Mouse (Mus musculus) liver, embryonic 14.5 days (tissue): ENCODE measurements at regions not wholly inside any gene's neighbourhood (a gene's known extent, or its start where the extent isn't known, plus 50 kb on each side); places are given as distances from the start of the nearest gene placed in this dataset.

Experiments
- ATAC-seq: fragments of 200-750 bp; cut with Nextera tagmentation; 2 replicates; pipeline ENCODE4 v1.8.0; 2017; ENCODE audit warnings: moderate number of reproducible peaks, mild to moderate bottlenecking, moderate library complexity; ENCODE audit not compliant: insufficient read depth
- DNase-seq, 3 experiments: peaks; one replicate each; pipeline ENCODE4 v3.0.0-alpha.2; 2012 to 2013; ENCODE audit warnings: low read depth in 3 of 3, low spot score in 3 of 3
- H3K27ac ChIP-seq: fragments of 300-500 bp; sonication (generic); 2 replicates; pipeline ENCODE4 v1.5.1; 2014; ENCODE audit warnings: moderate library complexity, mild to moderate bottlenecking, control low read depth, inconsistent platforms
- H3K27me3 ChIP-seq: fragments of 300-500 bp; sonication (generic); 2 replicates; pipeline ENCODE4 v1.6.1; 2014; ENCODE audit warnings: mild to moderate bottlenecking, low read length, moderate library complexity; ENCODE audit not compliant: control insufficient read depth, insufficient read depth
- H3K36me3 ChIP-seq: fragments of 300-500 bp; sonication (generic); replicated peaks from 2 replicates; pipeline ENCODE4 v1.6.1; 2014; ENCODE audit warnings: low read depth; ENCODE audit not compliant: control insufficient read depth, insufficient read depth
- H3K4me1 ChIP-seq, 2 experiments: fragments of 200-500 bp in 1 of 2; fragments of 300-500 bp in 1 of 2; sonication (generic) in 1 of 2; replicated peaks; 2 replicates each; pipeline ENCODE4 v1.6.1; 2012 to 2014; ENCODE audit warnings: antibody characterized with exemption in 1 of 2, inconsistent platforms in 1 of 2, low read length in 1 of 2; ENCODE audit not compliant: control insufficient read depth in 2 of 2, insufficient read depth in 2 of 2
- H3K4me2 ChIP-seq: fragments of 300-500 bp; sonication (generic); 2 replicates; pipeline ENCODE4 v1.6.1; 2014; ENCODE audit warnings: low read depth, mild to moderate bottlenecking, control low read depth, moderate library complexity
- H3K4me3 ChIP-seq, 2 experiments: fragments of 200-500 bp in 1 of 2; fragments of 300-500 bp in 1 of 2; sonication (generic) in 1 of 2; 2 replicates each; pipeline ENCODE4 v1.5.1; 2012 to 2014; ENCODE audit warnings: low read depth in 2 of 2, low read length in 2 of 2, mild to moderate bottlenecking in 2 of 2, control low read depth in 1 of 2, inconsistent platforms in 1 of 2, moderate library complexity in 1 of 2; ENCODE audit not compliant: insufficient read depth in 1 of 2
- H3K9ac ChIP-seq: fragments of 300-500 bp; sonication (generic); replicated peaks from 2 replicates; pipeline ENCODE4 v1.6.1; 2014; ENCODE audit warnings: mild to moderate bottlenecking, control low read depth, moderate library complexity
- H3K9me3 ChIP-seq: fragments of 300-500 bp; sonication (generic); 2 replicates; pipeline ENCODE4 v1.6.1; 2016; ENCODE audit warnings: low read length, mixed read lengths; ENCODE audit not compliant: control insufficient read depth
- CTCF ChIP-seq: IDR thresholded peaks from 2 replicates; pipeline ENCODE4 v1.5.1; 2016; ENCODE audit warnings: antibody characterized with exemption, low read depth, control low read depth
- EP300 ChIP-seq: IDR thresholded peaks from 2 replicates; pipeline ENCODE4 v1.6.1; 2016; ENCODE audit warnings: antibody characterized with exemption, low read depth
- WGBS: fragments of 180-500 bp; shearing (Covaris S2); extraction: QIAGEN DNeasy Blood & Tissue Kit; methylation state at CpG from one replicate; pipeline ENCODE4 v1.1.7; 2014; ENCODE audit not compliant: insufficient replicate concordance; 5-methylcytosine and 5-hydroxymethylcytosine counted together

DNA sequence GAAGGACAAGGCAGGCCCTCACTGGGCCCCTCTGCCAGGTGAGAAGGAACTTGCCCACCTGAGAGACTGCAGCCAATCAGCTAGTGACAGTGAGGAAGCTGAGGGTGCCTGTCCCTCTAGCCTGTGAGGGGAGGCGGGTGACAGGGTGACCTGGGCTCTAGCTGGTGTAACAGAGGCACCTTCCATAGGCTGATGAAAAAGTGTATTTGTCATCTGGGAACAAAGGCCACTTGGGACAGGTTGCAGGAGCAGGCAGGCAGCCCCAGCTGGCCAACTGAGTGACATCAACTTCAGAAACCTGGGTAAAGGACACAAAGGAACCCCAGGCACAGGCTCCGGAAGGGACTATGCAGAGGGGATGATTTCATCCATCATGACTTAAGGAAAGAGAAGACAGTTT, 63.0 kb upstream of the Zfp637 start:
- 28% methylated on average over 2 of the region's 2 CpGs for WGBS
- Histone ChIP-seq H3K27me3 (no peaks in the 10 kb centered on the region), H3K4me2 (no peak overlapping the region), H3K27ac (no peak overlapping the region), H3K4me1 (0 out of 4 replicates have a peak, but pooled peaks cover 0 to 3% of the 10 kb centered on the region in 2 experiments), H3K36me3 (no peaks in the 10 kb centered on the region), H3K9ac (no peak overlapping the region), H3K9me3 (no peaks in the 10 kb centered on the region), H3K4me3 (no peak overlapping the region)
- DNase-seq = no peak
- ATAC-seq = no peak
- TF ChIP-seq CTCF (no peak), EP300 (no peak)

DNA sequence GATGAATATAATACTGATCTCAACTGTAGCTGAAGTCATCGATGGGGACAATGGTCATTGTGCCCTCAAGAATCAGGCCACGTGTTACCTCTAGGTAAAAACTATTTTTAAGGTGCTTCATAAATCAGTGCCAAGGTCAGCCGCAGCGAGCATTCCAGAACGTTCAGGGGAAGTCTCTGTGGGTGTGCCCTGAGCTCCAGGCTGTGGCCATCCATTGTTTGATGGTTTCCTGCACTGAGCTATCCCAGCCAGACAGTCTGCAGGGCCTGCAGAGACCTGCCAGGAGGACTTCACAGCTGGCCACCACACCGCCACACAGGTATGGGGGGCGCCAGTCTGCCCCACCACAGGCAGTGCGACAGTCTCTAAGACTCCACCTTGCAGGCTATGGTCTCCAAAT, 62.5 kb upstream of the Zfp637 start:
- no peak for ATAC-seq
- Histone ChIP-seq H3K36me3 (no peaks in the 10 kb centered on the region), H3K9me3 (no peaks in the 10 kb centered on the region), H3K4me1 (0 out of 4 replicates have a peak, but pooled peaks cover 0 to 3% of the 10 kb centered on the region in 2 experiments), H3K4me2 (no peak overlapping the region), H3K9ac (no peak overlapping the region), H3K27ac (no peak overlapping the region), H3K4me3 (no peak overlapping the region), H3K27me3 (no peaks in the 10 kb centered on the region)
- WGBS = 34% methylated on average over 8 of the region's 8 CpGs
- TF ChIP-seq CTCF (no peak), EP300 (no peak)
- no peak for DNase-seq

DNA sequence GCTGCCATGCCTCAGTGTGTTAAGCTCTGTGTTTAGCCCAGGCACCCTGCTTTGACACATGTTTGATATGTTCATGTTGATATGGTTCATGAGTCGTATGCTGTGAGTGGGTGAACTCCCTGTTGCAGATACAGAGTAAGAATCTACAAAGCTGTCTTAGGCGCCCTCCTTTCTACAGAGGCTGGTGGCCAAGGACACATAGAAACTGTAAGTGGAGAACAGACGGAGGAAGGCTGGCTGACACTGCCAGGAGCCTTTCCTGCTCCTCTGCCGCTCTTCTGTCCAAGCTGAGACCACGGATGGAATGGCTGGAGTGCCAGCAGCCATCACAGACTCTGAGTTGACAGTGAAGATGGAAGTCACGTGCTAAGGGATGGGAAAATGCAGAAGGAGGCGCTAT, 62.0 kb upstream of the Zfp637 start:
- Histone ChIP-seq H3K4me1 (0 out of 4 replicates have a peak, but pooled peaks cover 0 to 3% of the 10 kb centered on the region in 2 experiments), H3K9ac (no peak overlapping the region), H3K27ac (no peak overlapping the region), H3K4me3 (no peak overlapping the region), H3K4me2 (no peak overlapping the region), H3K27me3 (no peaks in the 10 kb centered on the region), H3K36me3 (no peaks in the 10 kb centered on the region), H3K9me3 (no peaks in the 10 kb centered on the region)
- DNase-seq = no peak
- ATAC-seq = no peak
- no peak for TF ChIP-seq CTCF
- TF ChIP-seq EP300 = no peak
- WGBS = 49% methylated on average over 7 of the region's 7 CpGs

DNA sequence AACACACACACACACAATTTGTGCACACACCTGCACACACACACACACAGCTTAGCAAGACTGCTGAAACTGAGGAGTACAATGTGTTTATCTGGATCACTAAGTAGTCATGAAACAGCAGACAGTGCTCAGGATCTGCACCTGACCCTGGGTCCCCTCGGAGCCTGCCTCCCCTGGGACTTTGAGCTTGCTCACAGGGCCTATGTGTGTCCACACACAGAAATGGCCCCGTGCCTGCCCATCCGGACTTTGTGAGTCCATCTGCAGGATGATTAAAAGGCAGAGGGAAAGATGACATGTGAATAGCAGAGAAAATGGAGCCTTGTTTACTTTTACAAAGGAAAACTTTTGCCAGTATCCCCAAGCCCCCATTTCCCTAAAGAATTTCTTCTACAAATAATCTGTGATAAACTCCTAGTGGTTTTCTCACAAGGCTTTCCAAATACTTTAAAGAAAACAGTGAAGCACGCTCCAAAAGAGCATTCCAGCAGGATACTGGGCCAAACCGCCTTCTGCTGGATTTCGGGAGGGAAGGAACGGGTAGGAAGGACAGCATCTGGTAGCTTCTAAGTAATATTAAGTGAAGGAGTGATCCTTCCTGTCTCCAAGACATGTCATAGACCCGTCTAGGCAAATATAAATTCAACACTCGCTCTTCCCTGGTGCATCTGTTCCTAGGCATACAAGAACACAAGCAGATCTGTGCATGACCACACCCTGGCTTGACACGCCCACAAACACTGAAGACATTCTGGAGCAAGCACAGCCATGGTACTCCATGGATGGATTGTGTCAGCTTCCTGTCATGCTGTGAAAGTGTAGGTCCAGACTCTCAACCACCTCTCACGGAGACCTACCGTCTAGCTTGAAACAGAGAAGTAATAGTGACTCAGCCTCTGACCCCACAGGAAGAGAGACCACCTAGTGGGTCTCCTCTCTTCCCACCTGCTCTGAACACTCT, 52.1 kb upstream of the Zfp637 start:
- 59% methylated on average over 12 of the region's 12 CpGs for WGBS
- TF ChIP-seq EP300 = no peak
- TF ChIP-seq CTCF = no peak
- no peaks in the 10 kb centered on the region for H3K36me3 ChIP-seq
- H3K9ac ChIP-seq = no peak overlapping the region
- no peak overlapping the region for H3K4me3 ChIP-seq
- H3K4me2 ChIP-seq = no peak overlapping the region
- DNase-seq (no peak), ATAC-seq (no peak)
- no peaks in the 10 kb centered on the region for H3K9me3 ChIP-seq
- no peak overlapping the region for H3K27ac ChIP-seq
- H3K27me3 ChIP-seq = no peaks in the 10 kb centered on the region
- no peaks in the 10 kb centered on the region for H3K4me1 ChIP-seq

DNA sequence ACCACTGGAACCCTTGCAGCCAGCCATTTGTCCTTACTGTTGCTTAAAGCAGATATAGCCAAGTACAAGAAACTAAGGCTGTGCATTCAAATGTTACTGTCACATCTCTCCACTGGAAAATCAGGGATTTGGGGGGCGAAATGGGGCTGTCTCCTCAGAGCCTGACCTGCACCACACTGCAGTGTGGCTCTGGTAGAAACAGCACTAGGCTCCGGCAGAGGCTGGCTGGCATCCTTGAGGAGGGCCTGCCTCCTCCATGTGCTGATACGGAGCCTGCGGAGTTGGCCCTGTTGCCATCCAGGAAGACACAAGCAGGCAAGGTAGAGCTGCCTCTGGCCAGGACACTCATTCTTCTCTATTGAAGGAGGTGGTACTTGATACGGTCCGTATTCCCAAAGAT, 50.4 kb upstream of the Zfp637 start:
- no peak for DNase-seq
- no peak for TF ChIP-seq CTCF
- no peak for TF ChIP-seq EP300
- Histone ChIP-seq H3K27me3 (no peaks in the 10 kb centered on the region), H3K4me2 (no peak overlapping the region), H3K27ac (no peak overlapping the region), H3K4me1 (no peaks in the 10 kb centered on the region), H3K9me3 (no peaks in the 10 kb centered on the region), H3K4me3 (no peak overlapping the region), H3K9ac (no peak overlapping the region), H3K36me3 (no peaks in the 10 kb centered on the region)
- no peak for ATAC-seq
- 71% methylated on average over 6 of the region's 6 CpGs for WGBS
